Mouse (Mus musculus): ENCODE results near the gene Cped1. TPM values are rescaled to one million over a fixed set of nuclear protein-coding genes. Genes with fewer than 3 reads are reported as not detected.
"Not testable (repeated sequence)": the region's sequence is repeated elsewhere in the genome, so short reads cannot be mapped to it uniquely, and the experiment has no call there.

The Cped1 gene
- polyA plus RNA-seq, 1 experiment from 2014 or later, result 10.1 TPM

DNA sequence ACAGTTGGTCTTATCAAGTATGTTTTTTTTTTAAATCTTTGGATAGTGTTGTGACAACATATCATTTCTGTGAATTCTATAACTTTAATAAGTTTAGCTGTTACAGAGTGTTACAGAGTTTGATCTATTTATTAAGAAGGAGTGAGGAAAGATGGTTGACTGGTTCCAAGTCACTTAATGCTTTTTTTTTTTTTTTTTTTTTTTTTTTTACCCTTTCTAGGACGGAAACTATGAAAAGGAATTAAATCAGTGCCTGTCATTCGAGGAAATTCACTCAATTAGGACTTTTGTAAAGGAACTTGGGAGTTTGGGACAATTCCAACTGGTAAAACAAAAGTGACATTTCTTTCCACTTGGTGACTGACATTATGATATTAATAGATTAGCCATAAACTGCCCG, 137.6 kb downstream of the Cped1 start:
- DNase-seq (ENCODE audit: low spot score), result no peak
- no peak overlapping the region for H3K27ac ChIP-seq (ENCODE audit: low read depth, low read length)

GRCm38 (mm10) chr6:22124575-22125330, 139.0 kb downstream of the Cped1 start:
- ATAC-seq (ENCODE audit: insufficient read depth, low FRiP score, low TSS enrichment); H3K9me3 ChIP-seq (ENCODE audit: control insufficient read depth, low read length); H3K4me2 ChIP-seq (ENCODE audit: low read depth); H3K27me3 ChIP-seq (ENCODE audit: control insufficient read depth, insufficient read depth, low read length); H3K9ac ChIP-seq (ENCODE audit: low read length); H3K27ac ChIP-seq (ENCODE audit: low read depth, low read length); H3K4me3 ChIP-seq (ENCODE audit: low read depth, low read length); H3K4me1 ChIP-seq (ENCODE audit: control insufficient read depth, insufficient read depth, low read length); H3K36me3 ChIP-seq (ENCODE audit: control insufficient read depth, insufficient read depth, low read length); DNase-seq (ENCODE audit: low spot score): not testable (repeated sequence)
- WGBS, result 85% methylated on average over 23 of the region's 31 CpGs

More for the DNA sequence above, 137.6 kb downstream of the Cped1 start:
- no peak for ATAC-seq (ENCODE audit: insufficient read depth, low FRiP score, low TSS enrichment)
- WGBS, result 77% methylated on average over 3 of the region's 3 CpGs
- H3K36me3 ChIP-seq (ENCODE audit: control insufficient read depth, insufficient read depth, low read length), result no peaks in the 10 kb centered on the region
- no peaks in the 10 kb centered on the region for H3K9me3 ChIP-seq (ENCODE audit: control insufficient read depth, low read length)
- H3K4me2 ChIP-seq (ENCODE audit: low read depth), result no peak overlapping the region
- no peaks in the 10 kb centered on the region for H3K4me1 ChIP-seq (ENCODE audit: control insufficient read depth, insufficient read depth, low read length)
- H3K9ac ChIP-seq (ENCODE audit: low read length), result no peak overlapping the region
- H3K4me3 ChIP-seq (ENCODE audit: low read depth, low read length), result no peak overlapping the region
- H3K27me3 ChIP-seq (ENCODE audit: control insufficient read depth, insufficient read depth, low read length), result no peaks in the 10 kb centered on the region

DNA sequence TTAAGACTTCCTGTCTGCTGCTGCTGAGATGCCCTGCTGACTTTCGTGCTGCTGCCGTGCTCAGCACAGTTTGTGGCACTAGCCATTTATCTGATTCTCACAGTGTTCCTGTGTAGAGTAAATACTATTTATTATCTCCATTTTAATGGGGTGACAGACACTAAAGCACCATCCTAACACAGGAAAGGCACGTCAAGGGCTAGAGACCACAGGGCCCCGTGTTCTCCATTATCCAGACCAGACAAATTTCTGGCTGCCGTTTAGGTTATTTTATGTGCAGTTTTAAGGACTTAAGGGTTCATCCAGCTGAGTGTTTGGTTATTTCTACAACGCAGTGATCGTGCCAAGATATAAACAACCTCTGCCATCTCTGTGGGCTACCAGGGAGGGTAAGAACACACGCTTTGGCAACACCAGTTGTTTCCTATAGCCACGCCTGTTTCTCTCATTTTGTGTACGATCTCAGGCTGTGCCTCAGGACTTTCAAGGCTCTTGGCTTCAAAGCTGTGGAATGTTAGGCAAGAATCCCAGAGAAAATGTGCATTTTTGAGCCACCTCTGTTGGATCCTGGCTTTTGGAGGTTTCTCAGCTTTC, 149.4 kb downstream of the Cped1 start:
- Histone ChIP-seq H3K9me3 (ENCODE audit: control insufficient read depth, low read length) (no peaks in the 10 kb centered on the region), H3K27me3 (ENCODE audit: control insufficient read depth, insufficient read depth, low read length) (no peaks in the 10 kb centered on the region), H3K9ac (ENCODE audit: low read length) (no peak overlapping the region), H3K27ac (ENCODE audit: low read depth, low read length) (no peak overlapping the region), H3K4me2 (ENCODE audit: low read depth) (no peak overlapping the region), H3K36me3 (ENCODE audit: control insufficient read depth, insufficient read depth, low read length) (no peaks in the 10 kb centered on the region), H3K4me1 (ENCODE audit: control insufficient read depth, insufficient read depth, low read length) (no peaks in the 10 kb centered on the region), H3K4me3 (ENCODE audit: low read depth, low read length) (no peak overlapping the region)
- WGBS, result 63% methylated on average over 10 of the region's 10 CpGs
- ATAC-seq (ENCODE audit: insufficient read depth, low FRiP score, low TSS enrichment) (no peak), DNase-seq (ENCODE audit: low spot score) (no peak)

DNA sequence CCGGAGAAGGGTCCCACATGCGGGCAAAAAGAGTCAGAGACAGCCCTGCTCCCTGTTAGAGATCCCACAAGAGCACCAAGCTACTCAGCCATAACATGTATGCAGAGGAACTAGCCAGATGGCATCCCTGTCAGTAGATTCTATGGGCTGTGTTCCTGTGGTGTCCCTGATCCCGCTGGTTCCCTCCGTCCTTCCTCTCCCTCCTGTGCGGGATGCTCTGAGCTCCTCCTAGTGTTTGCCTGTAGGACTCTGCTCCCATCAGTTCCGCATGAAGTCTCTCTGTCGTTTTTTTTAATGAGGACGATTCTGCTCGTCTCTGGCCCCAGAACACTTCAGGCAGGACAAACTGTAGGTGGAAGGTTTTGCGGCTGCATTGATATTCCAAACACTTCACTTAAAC, 151.1 kb downstream of the Cped1 start:
- no peak overlapping the region for H3K9ac ChIP-seq (ENCODE audit: low read length)
- no peak overlapping the region for H3K4me3 ChIP-seq (ENCODE audit: low read depth, low read length)
- ATAC-seq (ENCODE audit: insufficient read depth, low FRiP score, low TSS enrichment), result no peak
- no peak overlapping the region for H3K4me2 ChIP-seq (ENCODE audit: low read depth)
- no peaks in the 10 kb centered on the region for H3K27me3 ChIP-seq (ENCODE audit: control insufficient read depth, insufficient read depth, low read length)
- no peak for DNase-seq (ENCODE audit: low spot score)
- WGBS, result 47% methylated on average over 10 of the region's 10 CpGs
- H3K36me3 ChIP-seq (ENCODE audit: control insufficient read depth, insufficient read depth, low read length), result no peaks in the 10 kb centered on the region
- no peak overlapping the region for H3K27ac ChIP-seq (ENCODE audit: low read depth, low read length)
- H3K9me3 ChIP-seq (ENCODE audit: control insufficient read depth, low read length), result no peaks in the 10 kb centered on the region
- no peaks in the 10 kb centered on the region for H3K4me1 ChIP-seq (ENCODE audit: control insufficient read depth, insufficient read depth, low read length)

- ATAC-seq (ENCODE audit: insufficient read depth, low FRiP score, low TSS enrichment) (no peak), DNase-seq (ENCODE audit: low spot score) (no peak)
- no peak overlapping the region for H3K9ac ChIP-seq (ENCODE audit: low read length)
- WGBS, result 59% methylated on average over 8 of the region's 8 CpGs
- no peaks in the 10 kb centered on the region for H3K9me3 ChIP-seq (ENCODE audit: control insufficient read depth, low read length)
- no peak overlapping the region for H3K4me2 ChIP-seq (ENCODE audit: low read depth)
- no peaks in the 10 kb centered on the region for H3K36me3 ChIP-seq (ENCODE audit: control insufficient read depth, insufficient read depth, low read length)
- H3K4me3 ChIP-seq (ENCODE audit: low read depth, low read length), result no peak overlapping the region
- H3K4me1 ChIP-seq (ENCODE audit: control insufficient read depth, insufficient read depth, low read length), result no peaks in the 10 kb centered on the region
- no peaks in the 10 kb centered on the region for H3K27me3 ChIP-seq (ENCODE audit: control insufficient read depth, insufficient read depth, low read length)
- no peak overlapping the region for H3K27ac ChIP-seq (ENCODE audit: low read depth, low read length)
Measured at GRCm38 (mm10) chr6:22140786-22141185, 155.1 kb downstream of the Cped1 start.

DNA sequence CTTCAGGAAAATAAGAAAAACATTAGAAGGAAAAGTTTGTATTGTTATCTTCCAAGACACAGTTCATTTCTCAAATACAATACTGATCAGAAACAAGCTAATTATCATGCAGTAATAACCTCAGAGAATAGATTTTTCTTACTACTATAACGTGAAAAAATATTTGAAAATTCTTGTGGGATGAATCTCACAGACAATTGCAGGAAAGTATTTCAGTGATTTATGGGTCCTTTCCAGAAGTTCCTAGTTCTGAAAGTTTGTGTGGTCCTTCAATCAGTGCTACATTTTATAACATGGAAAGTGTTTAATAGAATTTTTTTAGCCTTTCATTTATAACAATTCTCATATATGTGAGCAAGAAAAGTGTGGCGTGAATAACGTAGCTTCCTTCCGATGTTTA, 161.5 kb downstream of the Cped1 start:
- 92% methylated on average over 4 of the region's 4 CpGs for WGBS
- no peaks in the 10 kb centered on the region for H3K9me3 ChIP-seq (ENCODE audit: control insufficient read depth, low read length)
- no peak overlapping the region for H3K27ac ChIP-seq (ENCODE audit: low read depth, low read length)
- no peak overlapping the region for H3K9ac ChIP-seq (ENCODE audit: low read length)
- H3K4me3 ChIP-seq (ENCODE audit: low read depth, low read length), result no peak overlapping the region
- H3K4me2 ChIP-seq (ENCODE audit: low read depth), result no peak overlapping the region
- no peak for DNase-seq (ENCODE audit: low spot score)
- no peaks in the 10 kb centered on the region for H3K4me1 ChIP-seq (ENCODE audit: control insufficient read depth, insufficient read depth, low read length)
- no peak for ATAC-seq (ENCODE audit: insufficient read depth, low FRiP score, low TSS enrichment)
- no peaks in the 10 kb centered on the region for H3K27me3 ChIP-seq (ENCODE audit: control insufficient read depth, insufficient read depth, low read length)
- no peaks in the 10 kb centered on the region for H3K36me3 ChIP-seq (ENCODE audit: control insufficient read depth, insufficient read depth, low read length)

DNA sequence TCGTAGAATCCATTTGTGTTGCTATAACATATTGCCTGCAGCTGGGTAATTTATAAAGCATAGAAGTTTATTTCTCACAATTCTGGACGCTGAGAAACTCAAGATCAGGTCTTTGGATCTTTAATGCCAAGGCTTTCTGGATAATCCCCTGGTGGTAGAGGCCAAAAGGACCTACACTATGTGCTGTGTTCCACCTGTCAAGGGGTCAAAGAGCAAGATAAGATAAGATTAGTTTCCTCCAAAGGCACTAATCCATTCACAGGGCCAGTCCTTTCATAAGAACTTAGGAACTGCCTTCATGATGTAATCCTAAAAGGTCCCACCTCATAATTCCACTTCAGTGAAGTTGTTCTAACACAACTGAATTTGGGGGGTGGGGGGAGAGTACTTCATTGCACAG, 162.8 kb downstream of the Cped1 start:
- no peak overlapping the region for H3K4me2 ChIP-seq (ENCODE audit: low read depth)
- no peaks in the 10 kb centered on the region for H3K9me3 ChIP-seq (ENCODE audit: control insufficient read depth, low read length)
- no peaks in the 10 kb centered on the region for H3K4me1 ChIP-seq (ENCODE audit: control insufficient read depth, insufficient read depth, low read length)
- 92% methylated on average over 2 of the region's 2 CpGs for WGBS
- no peak overlapping the region for H3K27ac ChIP-seq (ENCODE audit: low read depth, low read length)
- no peaks in the 10 kb centered on the region for H3K27me3 ChIP-seq (ENCODE audit: control insufficient read depth, insufficient read depth, low read length)
- ATAC-seq (ENCODE audit: insufficient read depth, low FRiP score, low TSS enrichment) (no peak), DNase-seq (ENCODE audit: low spot score) (no peak)
- no peak overlapping the region for H3K4me3 ChIP-seq (ENCODE audit: low read depth, low read length)
- no peak overlapping the region for H3K9ac ChIP-seq (ENCODE audit: low read length)
- H3K36me3 ChIP-seq (ENCODE audit: control insufficient read depth, insufficient read depth, low read length), result no peaks in the 10 kb centered on the region

GRCm38 (mm10) chr6:22157461-22157860, 171.7 kb downstream of the Cped1 start:
- WGBS, result 95% methylated on average over 5 of the region's 5 CpGs
- no peak for ATAC-seq (ENCODE audit: insufficient read depth, low FRiP score, low TSS enrichment)
- H3K27ac ChIP-seq (ENCODE audit: low read depth, low read length), result no peak overlapping the region
- H3K36me3 ChIP-seq (ENCODE audit: control insufficient read depth, insufficient read depth, low read length), result no peaks in the 10 kb centered on the region
- H3K4me1 ChIP-seq (ENCODE audit: control insufficient read depth, insufficient read depth, low read length), result no peaks in the 10 kb centered on the region
- H3K4me2 ChIP-seq (ENCODE audit: low read depth), result no peak overlapping the region
- H3K9me3 ChIP-seq (ENCODE audit: control insufficient read depth, low read length), result no peaks in the 10 kb centered on the region
- H3K4me3 ChIP-seq (ENCODE audit: low read depth, low read length), result no peak overlapping the region
- no peaks in the 10 kb centered on the region for H3K27me3 ChIP-seq (ENCODE audit: control insufficient read depth, insufficient read depth, low read length)
- H3K9ac ChIP-seq (ENCODE audit: low read length), result no peak overlapping the region
- DNase-seq (ENCODE audit: low spot score), result no peak

- Histone ChIP-seq H3K4me2 (ENCODE audit: low read depth) (no peak overlapping the region), H3K27ac (ENCODE audit: low read depth, low read length) (no peak overlapping the region), H3K4me3 (ENCODE audit: low read depth, low read length) (no peak overlapping the region), H3K9ac (ENCODE audit: low read length) (no peak overlapping the region), H3K9me3 (ENCODE audit: control insufficient read depth, low read length) (no peaks in the 10 kb centered on the region), H3K27me3 (ENCODE audit: control insufficient read depth, insufficient read depth, low read length) (no peaks in the 10 kb centered on the region), H3K4me1 (ENCODE audit: control insufficient read depth, insufficient read depth, low read length) (no peaks in the 10 kb centered on the region), H3K36me3 (ENCODE audit: control insufficient read depth, insufficient read depth, low read length) (no peaks in the 10 kb centered on the region)
- 57% methylated on average over 1 of the region's 1 CpGs for WGBS
- ATAC-seq (ENCODE audit: insufficient read depth, low FRiP score, low TSS enrichment) (no peak), DNase-seq (ENCODE audit: low spot score) (no peak)
Measured at GRCm38 (mm10) chr6:22161944-22162343, 176.2 kb downstream of the Cped1 start.
